Mouse (Mus musculus): ENCODE measurements around the gene Zfp382. TPM values are rescaled to one million over a fixed set of nuclear protein-coding genes. Genes with fewer than 3 reads are reported as not detected.
"Not testable (repeated sequence)": the region's sequence is repeated elsewhere in the genome, so short reads cannot be mapped to it uniquely, and the experiment has no call there.

Zfp382 gene
- total RNA-seq, 2 experiments from 2014 or later = 0.59 to 0.99 TPM

- intact Hi-C loops (cut with DNase I) = no loop called here
- DNase-seq = no peak
Measured at GRCm38 (mm10) chr7:30143170-30143554, 21.4 kb downstream of the Zfp382 start.

DNA sequence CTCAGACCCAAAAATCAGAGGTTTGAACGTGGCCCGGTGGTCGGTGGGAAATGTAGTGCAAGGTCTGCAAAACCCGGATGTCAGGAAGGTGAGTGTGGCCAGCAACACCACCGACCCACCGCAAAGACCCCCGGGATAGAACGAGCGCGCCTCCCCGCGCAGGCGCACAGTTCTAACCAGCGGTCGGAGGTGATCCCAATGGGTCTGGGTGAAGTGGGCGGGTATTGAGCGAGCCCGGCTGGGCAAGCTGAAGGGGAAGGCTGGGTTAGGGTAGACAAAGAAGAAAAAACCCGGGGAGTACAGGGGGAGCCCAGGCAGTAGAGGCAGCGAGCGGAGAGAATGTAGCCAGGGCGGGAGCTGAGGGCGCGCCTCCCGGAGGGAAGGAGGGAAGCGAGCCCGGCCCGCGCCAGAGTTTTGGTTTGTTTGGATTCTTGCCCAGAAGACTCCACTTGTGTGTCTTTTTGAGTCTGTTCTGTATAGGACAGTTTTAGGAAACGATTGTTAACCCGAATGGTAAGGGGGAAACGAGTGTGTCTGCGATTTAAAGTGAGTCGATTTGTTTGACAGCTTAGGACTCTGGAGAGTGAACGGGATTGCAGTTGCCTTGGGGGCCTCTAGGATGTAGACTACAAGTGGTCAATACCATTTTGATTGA is 21.9 kb downstream of the Zfp382 start:
- intact Hi-C loops (cut with DNase I) = no loop called here
- DNase-seq = peak; percentile 20 to 34

DNA sequence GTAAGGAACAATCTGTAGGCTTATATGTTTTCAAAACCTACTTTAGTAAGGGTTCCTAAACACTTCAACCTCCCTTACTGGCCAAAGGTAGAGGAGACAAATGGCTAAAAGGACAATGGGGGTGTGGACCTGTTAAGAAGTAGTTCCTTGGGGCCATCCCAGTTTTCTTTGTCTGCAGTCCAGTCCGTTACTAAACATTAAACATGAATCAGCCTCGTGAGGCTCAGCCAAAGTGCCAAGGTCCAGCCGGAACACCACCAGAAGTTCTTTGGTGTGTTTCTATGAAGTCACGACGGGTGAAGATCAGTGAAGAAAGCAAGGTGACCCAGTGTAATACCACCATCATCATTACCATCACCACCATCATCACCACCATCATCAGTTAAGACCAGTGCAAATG is 25.3 kb downstream of the Zfp382 start:
- DNase-seq = no peak
- intact Hi-C loops (cut with DNase I) = no loop called here

DNA sequence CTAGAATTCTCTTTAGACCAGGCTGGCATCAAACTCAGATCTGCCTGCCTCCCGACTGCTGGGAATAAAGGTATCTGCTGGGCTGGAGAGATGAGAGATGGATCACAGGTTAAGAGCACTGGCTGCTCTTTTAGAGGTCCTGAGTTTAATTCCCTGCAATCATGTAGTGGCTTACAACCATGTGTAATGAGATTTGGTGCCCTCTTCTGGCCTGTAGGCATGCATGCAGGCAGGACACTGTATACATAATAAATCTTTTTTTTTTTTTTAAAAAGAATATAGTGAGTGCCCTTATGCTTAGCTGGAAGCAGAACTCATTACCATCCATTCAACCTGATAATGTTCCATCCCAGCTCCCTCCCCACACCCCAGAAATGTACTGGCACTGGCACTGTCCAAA is 32.3 kb downstream of the Zfp382 start:
- no peak for DNase-seq
- intact Hi-C loops (cut with DNase I) = loop anchor here (10.0 kb wide), 1 partner anchor 49 kb away; no protein-coding TSS in a partner anchor

DNA sequence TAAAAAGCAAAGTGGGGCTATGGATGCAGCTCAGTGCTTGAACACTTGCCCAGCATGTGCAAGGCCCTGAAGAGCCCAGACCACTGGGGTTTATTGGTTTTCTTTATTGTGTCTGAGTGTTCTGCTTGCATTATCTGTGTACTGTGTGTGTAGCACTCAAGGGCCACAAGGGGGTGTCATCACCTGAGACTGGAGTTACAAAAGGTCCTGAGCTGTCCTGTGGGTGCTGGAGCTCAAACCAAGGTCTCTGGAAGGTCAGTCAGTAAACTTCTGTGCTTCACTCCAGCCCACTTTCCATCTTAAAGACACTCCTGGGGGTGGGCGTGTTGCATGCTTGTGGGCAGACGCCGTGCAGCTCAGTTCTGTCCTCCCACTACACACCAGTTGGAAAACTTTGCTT is 33.8 kb downstream of the Zfp382 start:
- DNase-seq = no peak
- intact Hi-C loops (cut with DNase I) = loop anchor here (10.0 kb wide), 1 partner anchor 51 kb away; no protein-coding TSS in a partner anchor

DNA sequence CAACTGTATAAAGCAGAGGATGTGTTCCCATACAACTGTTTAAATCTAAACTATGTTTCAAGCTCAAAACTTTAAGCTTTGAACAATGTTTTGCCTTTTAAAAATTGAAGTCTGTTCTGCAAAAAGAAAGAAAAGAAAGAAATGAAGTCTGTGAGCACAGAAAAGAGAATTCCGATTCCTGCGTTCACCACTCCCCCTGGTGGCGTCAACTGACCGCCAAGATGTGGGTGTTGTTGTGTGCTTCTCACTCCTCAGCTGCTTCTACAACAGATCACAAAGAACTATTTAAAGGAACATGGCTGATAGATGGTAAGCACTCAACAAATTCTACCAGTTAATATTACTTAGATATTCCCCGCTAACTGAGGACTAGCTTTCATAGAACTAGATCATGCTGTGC is 41.4 kb downstream of the Zfp382 start:
- intact Hi-C loops (cut with DNase I) = no loop called here
- DNase-seq = no peak

- DNase-seq = no peak
- intact Hi-C loops (cut with DNase I) = no loop called here
Measured at GRCm38 (mm10) chr7:30164745-30165144, 43.0 kb downstream of the Zfp382 start.

DNA sequence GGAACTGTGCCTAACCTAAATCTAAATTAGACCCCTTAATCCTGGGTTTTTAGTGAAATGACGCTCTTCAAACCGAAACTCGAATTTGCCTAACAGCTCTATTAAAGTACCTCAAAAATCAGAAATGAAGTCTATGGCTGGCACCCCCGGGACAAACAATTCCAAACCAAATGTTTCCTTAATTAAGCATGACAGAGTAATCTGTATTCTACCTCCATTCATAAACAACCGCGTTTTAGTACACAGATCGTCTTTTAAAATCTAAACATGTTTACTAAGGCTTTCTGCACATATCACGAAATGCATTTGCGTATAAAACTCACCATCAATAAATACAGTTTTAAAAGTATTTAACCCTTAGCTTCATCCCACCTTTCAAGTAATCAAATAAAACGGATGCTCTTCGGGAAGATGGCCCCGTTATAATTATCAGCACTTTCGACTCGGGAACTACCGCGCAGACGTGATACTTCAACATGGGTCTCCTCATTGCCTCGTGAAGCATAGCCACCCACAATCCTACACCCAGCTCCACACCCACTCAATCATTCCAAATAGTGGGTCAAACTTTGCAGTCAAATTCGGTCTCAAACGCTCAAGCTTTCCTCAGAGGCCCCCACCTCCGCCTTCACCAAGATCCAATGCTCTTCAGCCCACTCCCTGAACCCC is 47.3 kb downstream of the Zfp382 start:
- no peak for DNase-seq
- intact Hi-C loops (cut with DNase I) = no loop called here

DNA sequence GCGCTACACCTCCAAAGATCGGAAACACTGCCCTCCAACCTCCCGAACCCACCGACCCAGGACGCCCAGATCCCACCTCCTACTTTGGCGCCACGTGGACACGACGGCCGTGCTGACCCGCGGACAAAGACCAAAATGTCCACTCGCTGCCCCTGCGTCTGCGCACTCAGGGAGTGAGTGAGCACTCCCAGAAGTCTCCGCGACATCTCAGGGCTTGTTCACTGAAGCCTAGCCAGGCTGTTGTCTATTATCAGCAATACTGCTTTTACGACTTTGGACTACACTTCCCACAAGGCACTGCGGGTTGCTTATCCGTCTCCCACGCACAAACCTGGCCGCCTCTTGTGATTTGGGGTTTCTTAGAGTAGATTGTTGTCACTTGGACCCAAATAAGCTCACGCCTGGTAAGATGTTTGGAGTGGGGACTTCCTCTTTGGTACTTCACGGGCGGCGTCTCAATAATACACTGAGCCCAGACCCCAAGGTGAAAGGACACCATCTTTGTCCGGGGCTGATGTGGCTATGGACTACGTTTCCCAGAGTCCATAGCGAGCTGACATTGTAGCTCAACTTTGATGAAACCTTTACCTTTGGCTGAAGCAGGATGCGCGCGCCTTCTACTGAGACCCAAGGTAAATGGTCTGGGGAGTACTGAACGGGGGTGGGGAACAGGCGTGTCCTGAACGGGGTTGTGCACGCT is 48.0 kb downstream of the Zfp382 start, which contains the start of gene Zfp146:
Zfp146 (minus strand) TSS at position 168 of the 700 bp plus-strand sequence.
- DNase-seq = peak; percentile 85 to 86
- intact Hi-C loops (cut with DNase I) = no loop called here

DNA sequence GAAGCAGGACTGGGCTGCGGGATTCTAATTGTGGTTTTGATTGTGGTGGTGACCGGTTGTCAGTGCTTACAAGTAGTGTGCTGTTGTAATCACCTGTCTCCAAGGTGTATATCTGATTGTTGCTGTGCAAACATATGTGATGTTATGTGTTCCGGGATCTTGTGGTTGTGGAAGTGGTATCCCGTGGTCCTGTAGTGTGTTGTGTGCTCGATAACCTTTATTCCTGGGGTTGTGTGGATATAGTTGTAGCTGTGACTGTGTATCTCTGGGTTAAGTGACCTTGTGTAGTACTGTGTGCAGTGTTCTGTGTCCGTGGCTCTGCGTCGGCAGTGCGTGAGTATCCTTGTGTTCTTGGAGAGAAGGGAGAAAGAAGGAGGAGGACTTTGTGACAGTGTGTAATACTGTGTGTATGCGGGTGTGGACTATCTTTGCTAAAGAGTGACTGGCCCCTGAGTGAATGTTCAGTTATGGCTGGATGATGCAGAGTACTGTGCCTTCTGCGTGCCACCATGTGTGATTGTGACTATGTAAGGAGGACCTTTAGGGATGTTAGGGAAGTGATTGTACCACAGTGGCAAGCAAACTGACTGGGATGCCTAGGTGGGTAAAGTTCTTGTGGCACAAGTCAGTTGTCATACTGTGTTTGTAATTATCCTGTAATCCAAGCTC is 48.7 kb downstream of the Zfp382 start:
- no peak for DNase-seq
- intact Hi-C loops (cut with DNase I) = no loop called here

DNA sequence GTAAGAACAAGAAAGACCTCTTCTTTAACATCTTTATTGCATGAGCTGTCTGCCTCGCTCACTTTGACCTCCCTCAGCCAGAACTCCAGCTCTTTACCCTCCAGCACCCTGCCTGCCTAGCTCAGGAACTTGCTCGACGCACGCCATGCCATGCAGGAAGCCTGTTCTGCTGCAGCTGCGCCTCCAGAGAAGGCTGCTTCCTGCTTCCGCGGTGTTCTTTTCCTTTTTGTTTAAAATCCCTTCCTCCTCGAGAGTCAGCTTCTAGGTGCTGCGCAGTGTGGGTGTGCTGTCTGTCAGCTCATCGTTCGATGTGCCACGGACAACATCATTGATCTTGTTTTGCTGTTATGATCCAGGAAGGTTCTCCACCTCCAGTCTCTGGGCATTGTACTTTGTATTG is 54.7 kb downstream of the Zfp382 start:
- intact Hi-C loops (cut with DNase I) = loop anchor here (5.0 kb wide), 1 partner anchor 84 kb away; the partner anchor contains the start of genes Gm26920, Zfp260 and Zfp566
- no peak for DNase-seq

DNA sequence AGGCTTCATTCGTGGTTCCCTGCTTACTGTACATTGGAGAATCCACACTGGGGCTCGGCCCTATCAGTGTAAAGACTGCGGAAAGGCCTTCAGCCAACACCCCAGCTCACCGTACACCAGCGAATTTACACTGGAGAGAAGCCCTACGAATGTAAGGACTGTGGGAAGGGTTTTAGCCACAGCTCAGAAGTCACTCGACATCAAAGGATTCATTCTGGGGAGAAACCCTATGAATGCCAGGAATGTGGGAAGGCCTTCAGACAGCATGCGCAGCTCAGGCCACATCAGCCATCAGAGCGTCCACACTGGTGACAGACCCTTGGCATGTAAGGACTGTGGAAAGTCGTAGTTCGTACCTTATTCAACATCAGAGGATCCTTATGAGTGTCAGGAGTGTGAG is 56.5 kb downstream of the Zfp382 start:
- DNase-seq = no peak

DNA sequence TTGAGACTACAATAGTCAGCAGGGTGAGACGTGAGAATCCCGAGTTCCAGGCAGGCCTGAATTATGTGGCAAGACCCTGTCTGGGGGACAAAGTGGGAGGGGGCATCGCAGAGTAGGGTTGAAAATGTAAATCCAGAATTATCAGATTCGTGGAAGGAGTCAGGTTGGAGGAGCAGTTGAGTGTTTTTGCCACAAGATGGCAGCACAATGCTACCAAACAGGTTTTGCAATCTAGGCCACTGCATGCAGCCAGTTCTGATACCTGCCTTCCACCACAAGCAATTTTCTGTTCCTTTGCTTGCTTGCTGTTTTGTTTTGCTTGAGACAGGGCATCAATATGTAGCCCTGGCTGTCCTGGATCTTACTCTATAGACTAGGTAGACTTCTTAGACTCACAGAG is 59.6 kb downstream of the Zfp382 start:
- peak in 1 of 2 experiments; percentile 57 for DNase-seq
- intact Hi-C loops (cut with DNase I) = loop anchor here (2.0 to 5.0 kb wide), 2 partner anchors 23 to 36 kb away; no protein-coding TSS in a partner anchor

More for the DNA sequence above, 56.5 kb downstream of the Zfp382 start:
- intact Hi-C loops (cut with DNase I) = loop anchor here (5.0 kb wide), 1 partner anchor 86 kb away; the partner anchor contains the start of genes Gm26920, Zfp260 and Zfp566

DNA sequence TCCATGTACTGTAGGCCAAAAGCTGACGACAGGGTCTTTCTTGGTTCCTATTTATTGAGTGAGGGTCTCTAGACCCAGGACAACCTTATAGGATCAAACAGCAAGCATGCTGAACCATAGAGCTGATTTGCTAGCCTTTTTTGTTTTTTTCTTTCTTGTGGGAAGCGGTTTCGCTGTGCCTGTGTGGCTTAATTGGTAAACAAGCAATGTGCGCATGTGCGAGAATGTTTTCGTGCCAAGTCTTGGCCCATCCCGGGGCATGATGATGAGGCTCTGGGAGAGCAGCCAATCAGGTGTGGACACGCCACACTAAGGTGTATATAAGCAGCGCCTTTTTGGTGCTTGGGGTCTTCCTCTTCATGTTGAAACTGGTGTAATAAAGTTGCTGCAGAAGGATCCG is 60.2 kb downstream of the Zfp382 start:
- intact Hi-C loops (cut with DNase I) = loop anchor here (2.0 to 5.0 kb wide), 2 partner anchors 23 to 35 kb away; no protein-coding TSS in a partner anchor
- not testable (repeated sequence) for DNase-seq

- intact Hi-C loops (cut with DNase I) = loop anchor here (5.0 kb wide), 1 partner anchor 34 kb away; no protein-coding TSS in a partner anchor
- DNase-seq = not testable (repeated sequence)
Measured at GRCm38 (mm10) chr7:30183189-30183588, 61.4 kb downstream of the Zfp382 start.

DNA sequence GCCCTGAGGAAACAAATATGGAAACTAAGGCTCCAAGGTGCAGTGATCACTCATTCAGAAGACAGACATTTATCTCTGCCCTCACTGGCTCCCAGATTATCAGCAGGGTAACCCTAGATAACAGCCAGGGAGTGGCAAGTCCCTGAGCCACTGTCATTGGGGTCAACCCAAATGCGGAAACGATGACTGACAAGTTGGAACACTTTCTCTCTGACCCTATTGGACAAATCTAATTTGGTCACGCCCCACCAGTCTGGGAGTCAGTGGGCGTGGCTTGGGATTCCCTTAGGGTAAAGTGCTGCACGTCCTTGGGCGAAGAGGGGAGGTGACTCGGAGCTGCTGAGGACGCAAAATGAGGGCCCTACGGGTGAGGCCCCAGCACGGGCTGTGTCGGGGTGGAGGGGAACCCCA is 62.1 kb downstream of the Zfp382 start, which contains the start of gene Cox7a1:
Cox7a1 (plus strand) TSS at position 266 of the 411 bp plus-strand sequence.
- DNase-seq = peak; percentile 85 to 90

More for the DNA sequence above, 62.1 kb downstream of the Zfp382 start, which contains the start of gene Cox7a1:
- intact Hi-C loops (cut with DNase I) = loop anchor here (2.0 to 5.0 kb wide), 2 partner anchors 15 to 33 kb away; partner anchors contain the start of gene Capns1

Data from gastrocnemius, postnatal 36 days (tissue).